Mouse (Mus musculus): ENCODE data around the gene Slc39a11. TPM values are rescaled to one million over a fixed set of nuclear protein-coding genes. Genes with fewer than 3 reads are reported as not detected.
A peak's percentile ranks its signal among the peaks of the same experiment; 100 is the strongest.

Slc39a11 gene
- polyA plus RNA-seq, 1 experiment from 2014 or later: 15.7 TPM

DNA sequence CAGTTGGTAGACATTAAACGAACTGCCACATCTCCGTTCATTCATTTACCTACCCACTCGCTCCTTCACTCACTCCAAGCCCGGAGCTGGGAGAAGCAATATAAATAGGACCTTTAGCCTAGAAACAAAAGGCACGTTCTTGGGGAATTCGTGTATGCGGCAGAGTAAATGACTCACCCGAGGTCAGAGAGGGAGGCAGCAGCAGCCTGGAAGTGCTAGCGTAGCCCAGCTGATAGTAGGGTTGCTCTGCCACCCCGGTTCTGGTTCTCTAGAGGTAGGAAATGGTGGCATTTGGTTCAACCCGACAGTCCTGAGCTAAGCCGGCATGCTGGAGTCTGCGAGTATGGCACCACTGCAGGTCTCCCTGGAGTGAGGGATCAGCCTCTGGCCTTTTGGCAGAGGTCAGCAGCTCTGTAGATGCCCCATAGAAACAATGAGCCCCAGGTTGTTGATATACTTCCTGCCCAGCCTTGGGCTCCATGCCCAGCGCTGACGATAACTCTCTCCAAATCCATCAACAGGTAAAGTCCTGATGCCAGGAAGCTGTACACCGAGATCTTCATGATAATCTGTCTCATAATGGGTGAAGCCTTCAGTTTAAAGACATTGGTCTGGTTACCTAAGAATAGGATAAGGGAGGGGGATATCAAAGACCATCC, 440.5 kb downstream of the Slc39a11 start:
- no peak overlapping the region for H3K27ac ChIP-seq
- H3K4me1 ChIP-seq: peaks cover 25% of the 10 kb centered on the region
- H3K36me3 ChIP-seq: no peaks in the 10 kb centered on the region
- H3K9me3 ChIP-seq (replicated peaks): no peaks in the 10 kb centered on the region
- 85% methylated on average over 16 of the region's 16 CpGs for WGBS
- no peak overlapping the region for H3K4me3 ChIP-seq
- H3K27me3 ChIP-seq (ENCODE audit: low read depth, poor library complexity, severe bottlenecking): peaks cover 10% of the 10 kb centered on the region; the same call in 1 of the 2 replicates
- DNase-seq (ENCODE audit: low spot score): no peak

DNA sequence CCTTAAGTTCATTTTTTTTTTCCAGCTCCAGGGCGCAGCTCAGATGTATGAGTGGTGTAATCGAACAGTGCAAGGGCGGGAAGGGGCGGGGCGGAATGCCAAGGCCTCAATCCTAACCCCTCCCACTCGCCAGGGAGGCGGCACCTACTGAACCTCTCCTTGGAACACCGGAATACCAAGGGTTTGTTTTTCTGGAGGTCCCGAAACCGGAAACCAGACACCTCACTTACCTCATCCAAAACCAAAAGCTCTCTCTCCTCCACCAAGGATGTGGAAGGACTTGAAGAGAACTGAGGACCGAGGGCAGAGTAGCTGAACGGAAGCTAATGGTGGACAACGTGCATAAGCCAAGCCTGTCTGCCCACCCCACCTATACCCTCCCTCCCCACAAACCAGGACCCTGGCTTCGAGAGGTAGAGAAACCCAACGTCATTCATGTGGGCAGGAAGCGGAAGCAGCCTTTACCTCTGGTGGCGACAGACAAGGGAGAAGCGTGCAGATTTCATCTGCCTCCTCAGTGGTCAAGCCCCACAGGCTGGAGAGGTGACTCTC, 441.3 kb downstream of the Slc39a11 start:
- peaks cover 12% of the 10 kb centered on the region; the same call in 1 of the 2 replicates for H3K27me3 ChIP-seq (ENCODE audit: low read depth, poor library complexity, severe bottlenecking)
- DNase-seq (ENCODE audit: low spot score): no peak
- H3K27ac ChIP-seq: no peak overlapping the region
- H3K36me3 ChIP-seq: no peaks in the 10 kb centered on the region
- WGBS: 68% methylated on average over 18 of the region's 18 CpGs
- H3K4me1 ChIP-seq: peaks cover 25% of the 10 kb centered on the region
- no peak overlapping the region for H3K4me3 ChIP-seq
- no peaks in the 10 kb centered on the region for H3K9me3 ChIP-seq (replicated peaks)

DNA sequence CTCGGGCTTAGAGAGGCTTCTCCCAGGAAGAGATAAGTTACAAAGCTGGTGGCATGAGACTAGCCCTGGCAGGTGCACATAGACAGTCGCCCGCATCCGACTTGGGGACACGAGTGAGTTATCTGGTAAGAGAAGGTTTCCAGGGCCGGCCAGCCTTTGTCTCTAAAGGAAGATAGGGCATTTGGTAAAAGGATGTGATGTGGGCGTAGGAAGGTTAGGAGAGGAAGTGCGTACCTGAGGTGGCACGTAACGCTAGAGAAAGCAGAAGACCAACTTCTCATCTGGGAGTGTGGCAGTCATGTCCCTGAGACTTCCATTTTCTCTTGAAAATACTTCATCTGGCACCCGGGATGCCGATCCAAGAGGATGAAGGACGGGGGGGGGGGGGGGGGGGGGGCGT, 441.9 kb downstream of the Slc39a11 start:
- peaks cover 12% of the 10 kb centered on the region; the same call in 1 of the 2 replicates for H3K27me3 ChIP-seq (ENCODE audit: low read depth, poor library complexity, severe bottlenecking)
- H3K4me3 ChIP-seq: no peak overlapping the region
- 82% methylated on average over 13 of the region's 14 CpGs for WGBS

DNA sequence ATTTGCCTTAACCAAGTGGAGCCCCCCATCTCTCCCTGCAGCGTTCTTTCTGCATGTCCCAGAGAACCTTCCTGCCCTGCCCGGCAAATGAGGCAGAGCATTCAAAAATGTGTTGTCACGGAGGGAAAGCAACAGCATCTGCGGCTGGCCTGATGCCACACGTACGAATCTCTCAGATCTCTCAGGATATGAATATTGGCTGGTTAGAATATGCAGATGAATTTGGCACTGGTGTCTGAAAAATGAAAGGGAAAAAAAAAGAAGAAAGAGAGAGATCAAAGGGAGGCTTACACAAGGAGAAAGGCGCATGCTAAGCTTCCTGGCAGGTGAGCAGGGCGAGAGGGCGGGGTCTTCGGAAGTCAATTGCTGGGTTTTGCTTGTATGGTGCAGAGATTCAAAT, 443.8 kb downstream of the Slc39a11 start:
- WGBS: 67% methylated on average over 10 of the region's 10 CpGs
- Histone ChIP-seq H3K4me3 (no peak overlapping the region), H3K4me1 (peaks cover 24% of the 10 kb centered on the region), H3K9me3 (replicated peaks) (no peaks in the 10 kb centered on the region), H3K27me3 (ENCODE audit: low read depth, poor library complexity, severe bottlenecking) (peaks cover 12% of the 10 kb centered on the region; the same call in 1 of the 2 replicates), H3K27ac (no peak overlapping the region), H3K36me3 (no peaks in the 10 kb centered on the region)
- DNase-seq (ENCODE audit: low spot score): no peak

More for the DNA sequence above, 441.9 kb downstream of the Slc39a11 start:
- Histone ChIP-seq H3K9me3 (replicated peaks) (no peaks in the 10 kb centered on the region), H3K36me3 (no peaks in the 10 kb centered on the region), H3K4me1 (peaks cover 25% of the 10 kb centered on the region), H3K27ac (no peak overlapping the region)
- no peak for DNase-seq (ENCODE audit: low spot score)

DNA sequence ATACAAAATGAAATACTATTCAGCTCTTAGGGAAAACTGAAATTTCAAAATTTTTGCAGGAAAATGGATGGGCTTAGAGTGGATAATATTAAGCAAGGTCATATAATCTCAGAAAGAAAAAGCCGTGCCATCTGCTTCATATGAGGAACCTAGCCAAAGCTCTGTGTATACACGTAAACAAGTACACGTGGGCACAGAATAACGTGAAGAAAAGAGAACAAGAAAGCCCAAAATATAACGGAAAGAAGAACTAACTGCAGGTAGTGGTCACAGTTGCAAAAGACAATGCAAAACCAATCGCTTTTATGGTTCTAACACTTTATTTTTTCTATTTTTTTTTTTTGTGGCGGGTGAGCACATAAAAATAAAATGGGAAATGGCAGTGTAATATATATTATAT, 446.9 kb downstream of the Slc39a11 start:
- H3K9me3 ChIP-seq (replicated peaks): no peaks in the 10 kb centered on the region
- no peaks in the 10 kb centered on the region for H3K36me3 ChIP-seq
- peaks cover 36% of the 10 kb centered on the region for H3K4me1 ChIP-seq
- H3K27ac ChIP-seq: no peak overlapping the region
- H3K27me3 ChIP-seq (ENCODE audit: low read depth, poor library complexity, severe bottlenecking): peaks cover 27% of the 10 kb centered on the region; the same call in 1 of the 2 replicates
- 92% methylated on average over 7 of the region's 7 CpGs for whole genome bisulfite sequencing
- H3K4me3 ChIP-seq: no peak overlapping the region
- no peak for DNase-seq (ENCODE audit: low spot score)

DNA sequence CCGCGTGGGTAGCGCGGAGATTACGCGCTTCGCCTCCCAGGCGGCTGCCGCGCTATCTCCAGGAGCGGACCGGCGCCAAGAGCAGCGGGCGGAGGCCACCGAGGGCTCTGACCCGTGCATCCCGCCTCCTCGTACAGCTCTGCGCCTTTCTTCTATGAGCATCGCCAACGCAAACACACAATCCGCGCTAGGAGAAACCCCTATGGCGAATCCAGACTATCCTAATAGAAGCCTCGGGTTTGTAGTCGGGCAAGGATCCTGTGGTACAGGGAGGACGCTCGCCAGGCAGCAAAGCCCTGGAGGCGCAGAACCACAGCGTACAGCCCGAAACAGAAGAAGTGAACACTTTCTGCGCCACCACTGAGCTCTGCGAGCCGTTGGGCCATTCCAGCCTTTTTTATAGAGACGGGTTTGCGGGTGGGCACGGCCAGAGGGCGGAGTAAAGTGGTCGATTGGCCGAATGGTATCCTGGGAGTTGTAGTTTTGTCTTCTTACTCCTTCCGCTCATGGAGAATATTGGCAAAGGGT, 448.3 kb downstream of the Slc39a11 start:
- H3K4me1 ChIP-seq: peaks cover 40% of the 10 kb centered on the region
- H3K27me3 ChIP-seq (ENCODE audit: low read depth, poor library complexity, severe bottlenecking): peaks cover 27% of the 10 kb centered on the region; the same call in 1 of the 2 replicates
- under 1% methylated on average over 42 of the region's 42 CpGs for WGBS
- DNase-seq (ENCODE audit: low spot score): peak; percentile 87
- H3K36me3 ChIP-seq: no peaks in the 10 kb centered on the region
- H3K9me3 ChIP-seq (replicated peaks): no peaks in the 10 kb centered on the region
- H3K4me3 ChIP-seq: peak overlapping the region; percentile 80
- H3K27ac ChIP-seq: peak overlapping the region; percentile 89

DNA sequence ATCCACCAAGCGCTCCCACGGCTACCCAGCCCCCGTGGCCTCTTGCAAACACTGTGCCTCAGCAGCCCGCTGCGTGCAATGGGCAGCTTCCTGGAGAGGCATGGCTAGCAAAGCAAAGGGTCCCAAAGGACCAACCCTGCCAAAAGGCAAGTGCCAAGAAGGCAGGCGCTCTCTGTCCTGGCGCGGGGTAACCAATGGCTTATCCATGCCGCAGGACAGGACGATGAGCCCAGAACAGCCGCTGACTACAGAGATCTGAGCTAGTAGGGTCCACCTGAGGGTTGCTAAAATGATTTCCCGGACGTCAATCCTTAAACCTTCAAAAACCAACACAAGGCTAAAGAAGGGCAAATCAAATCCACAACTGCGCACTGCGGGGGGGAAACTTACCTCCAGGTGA, 449.0 kb downstream of the Slc39a11 start:
- H3K27ac ChIP-seq: peak overlapping the region; percentile 89
- WGBS: 21% methylated on average over 15 of the region's 15 CpGs

DNA sequence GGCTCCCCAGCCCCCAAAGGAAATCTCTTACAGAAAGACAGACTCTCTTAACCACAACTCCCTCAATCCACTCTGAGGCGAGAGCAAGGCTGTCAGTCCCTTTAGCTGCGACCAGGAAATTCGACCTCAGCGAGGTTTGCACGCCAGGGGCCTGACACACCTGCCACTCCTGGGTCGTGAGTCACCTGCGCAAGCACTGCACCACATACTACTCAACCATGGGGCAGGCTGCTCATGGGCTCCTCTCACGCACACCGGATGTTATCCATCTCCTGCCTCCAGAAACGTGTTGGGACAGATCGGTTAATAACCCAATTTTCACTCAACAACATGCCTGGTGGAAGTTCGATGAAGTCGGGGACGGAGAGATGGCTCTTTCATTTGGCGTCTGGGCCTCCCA, 451.3 kb downstream of the Slc39a11 start:
- 82% methylated on average over 15 of the region's 15 CpGs for WGBS
- Histone ChIP-seq H3K36me3 (no peaks in the 10 kb centered on the region), H3K4me1 (peaks cover 54% of the 10 kb centered on the region), H3K27me3 (ENCODE audit: low read depth, poor library complexity, severe bottlenecking) (peaks cover 15% of the 10 kb centered on the region; the same call in 1 of the 2 replicates), H3K9me3 (replicated peaks) (no peaks in the 10 kb centered on the region), H3K4me3 (no peak overlapping the region), H3K27ac (no peak overlapping the region)
- DNase-seq (ENCODE audit: low spot score): no peak

More for the DNA sequence above, 449.0 kb downstream of the Slc39a11 start:
- H3K4me3 ChIP-seq: peak overlapping the region; percentile 80
- peaks cover 22% of the 10 kb centered on the region; the same call in 1 of the 2 replicates for H3K27me3 ChIP-seq (ENCODE audit: low read depth, poor library complexity, severe bottlenecking)
- no peak for DNase-seq (ENCODE audit: low spot score)
- no peaks in the 10 kb centered on the region for H3K36me3 ChIP-seq
- peaks cover 40% of the 10 kb centered on the region for H3K4me1 ChIP-seq
- no peaks in the 10 kb centered on the region for H3K9me3 ChIP-seq (replicated peaks)

DNA sequence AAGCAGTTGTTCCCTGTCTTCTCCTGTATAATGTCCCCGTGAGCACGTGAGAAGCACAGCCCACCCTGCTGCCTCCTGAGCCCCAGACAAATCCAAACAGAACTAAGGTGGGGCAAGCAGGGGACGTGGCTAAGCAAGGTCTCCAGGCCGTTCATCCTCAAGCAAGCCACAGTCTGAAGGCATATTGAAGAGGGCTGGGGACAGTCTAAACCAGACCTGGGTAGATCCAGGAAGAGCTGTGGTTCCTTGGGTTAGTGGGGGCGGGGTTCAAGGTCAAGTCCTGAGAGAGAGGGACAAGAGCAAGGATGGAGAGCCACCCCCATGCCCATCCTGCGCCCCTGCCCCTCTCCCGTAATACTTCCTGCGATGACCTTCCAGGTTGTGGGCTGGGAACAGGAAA, 452.3 kb downstream of the Slc39a11 start:
- no peaks in the 10 kb centered on the region for H3K36me3 ChIP-seq
- peaks cover 20% of the 10 kb centered on the region; the same call in 1 of the 2 replicates for H3K27me3 ChIP-seq (ENCODE audit: low read depth, poor library complexity, severe bottlenecking)
- H3K27ac ChIP-seq: no peak overlapping the region
- DNase-seq (ENCODE audit: low spot score): no peak
- WGBS: 80% methylated on average over 8 of the region's 8 CpGs
- no peak overlapping the region for H3K4me3 ChIP-seq
- no peaks in the 10 kb centered on the region for H3K9me3 ChIP-seq (replicated peaks)
- peaks cover 58% of the 10 kb centered on the region for H3K4me1 ChIP-seq

DNA sequence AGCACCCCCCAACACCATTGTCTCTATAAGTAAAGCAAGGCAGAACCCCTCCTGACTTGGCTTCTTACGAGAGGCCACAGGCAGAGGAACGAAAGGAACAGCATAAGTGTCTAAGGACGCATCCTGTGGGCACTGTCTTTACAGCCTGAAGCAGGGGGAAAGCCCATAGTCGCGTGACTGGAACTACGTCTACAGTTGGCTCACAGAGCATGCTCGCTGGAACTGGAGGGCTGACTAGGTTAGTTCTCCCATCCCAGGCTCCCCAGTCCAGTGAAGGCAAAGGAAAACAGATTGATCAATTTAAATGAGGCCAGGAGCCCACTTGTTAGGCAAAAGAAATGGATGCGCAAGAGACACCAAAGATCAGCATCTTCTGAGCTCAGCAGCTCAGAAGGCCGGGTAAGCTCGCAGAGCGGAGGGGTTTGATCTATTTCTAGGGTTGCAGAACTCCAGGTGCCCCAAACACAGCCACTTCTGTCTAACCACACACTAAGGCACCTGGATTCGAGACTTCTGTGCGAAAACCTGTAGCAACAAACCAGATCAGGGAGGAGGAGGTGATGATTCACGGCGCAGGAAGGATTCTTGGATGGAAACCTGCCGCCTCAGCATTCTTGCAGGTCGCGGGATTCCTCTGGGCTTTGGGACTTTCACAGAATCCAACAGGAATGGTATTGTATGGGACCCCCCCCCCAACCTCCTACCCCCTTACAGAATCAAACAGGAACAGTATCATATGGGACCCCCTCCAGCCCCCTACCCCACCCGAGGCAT, 453.5 kb downstream of the Slc39a11 start:
- Histone ChIP-seq H3K4me3 (no peak overlapping the region), H3K27ac (no peak overlapping the region), H3K36me3 (no peaks in the 10 kb centered on the region), H3K9me3 (replicated peaks) (no peaks in the 10 kb centered on the region), H3K4me1 (peaks cover 67% of the 10 kb centered on the region), H3K27me3 (ENCODE audit: low read depth, poor library complexity, severe bottlenecking) (peaks cover 26% of the 10 kb centered on the region; the same call in 1 of the 2 replicates)
- WGBS: 89% methylated on average over 19 of the region's 19 CpGs
- DNase-seq (ENCODE audit: low spot score): no peak

Data from limb, embryonic 10.5 days (tissue).